Mouse (Mus musculus): ENCODE data around the gene Lpp.

- TF ChIP-seq CTCF (IDR thresholded peaks at IDR 0.05; ENCODE audit: insufficient read depth, low read depth, low read length) (no peak), POLR2A (IDR thresholded peaks at IDR 0.05; ENCODE audit: insufficient read depth, low read depth, low read length) (no peak)
Measured at GRCm38 (mm10) chr16:24509813-24510166, 116.5 kb downstream of the Lpp start.
